Mouse (Mus musculus) regulatory T cell (primary cell): Measurements from ENCODE around the gene Npas3.

Source experiments
- in situ Hi-C: fragments of 300-600 bp; cut with MboI, MseI; formaldehyde crosslinking; loops from one replicate; pipeline ENCODE4 v1.15.1; 2025; ENCODE audit warnings: high pct_unique_total_duplicates

The Npas3 gene

GRCm38 (mm10) chr12:53407776-53408175, 159.3 kb downstream of the Npas3 start:
- in situ Hi-C loops: no loop called here

GRCm38 (mm10) chr12:53409711-53410110, 161.2 kb downstream of the Npas3 start:
- in situ Hi-C loops: no loop called here

GRCm38 (mm10) chr12:53410647-53411046, 162.2 kb downstream of the Npas3 start:
- in situ Hi-C loops: no loop called here

GRCm38 (mm10) chr12:53416096-53416495, 167.6 kb downstream of the Npas3 start:
- in situ Hi-C loops: no loop called here

- in situ Hi-C loops: no loop called here
Measured at GRCm38 (mm10) chr12:53421701-53422100, 173.2 kb downstream of the Npas3 start.

- in situ Hi-C loops: no loop called here
Measured at GRCm38 (mm10) chr12:53423631-53424030, 175.2 kb downstream of the Npas3 start.

- in situ Hi-C loops: no loop called here
Measured at GRCm38 (mm10) chr12:53426006-53426405, 177.5 kb downstream of the Npas3 start.

GRCm38 (mm10) chr12:53427153-53427552, 178.7 kb downstream of the Npas3 start:
- in situ Hi-C loops: no loop called here

- in situ Hi-C loops: no loop called here
Measured at GRCm38 (mm10) chr12:53442029-53442428, 193.6 kb downstream of the Npas3 start.

- in situ Hi-C loops: no loop called here
Measured at GRCm38 (mm10) chr12:53447469-53447868, 199.0 kb downstream of the Npas3 start.

- in situ Hi-C loops: no loop called here
Measured at GRCm38 (mm10) chr12:53448040-53448439, 199.6 kb downstream of the Npas3 start.

GRCm38 (mm10) chr12:53467549-53467948, 219.1 kb downstream of the Npas3 start:
- in situ Hi-C loops: no loop called here

- in situ Hi-C loops: no loop called here
Measured at GRCm38 (mm10) chr12:53474486-53474885, 226.0 kb downstream of the Npas3 start.

- in situ Hi-C loops: loop anchor here (10.0 kb wide), 1 partner anchor 760 kb away; no protein-coding TSS in a partner anchor
Measured at GRCm38 (mm10) chr12:53484924-53485323, 236.4 kb downstream of the Npas3 start.

GRCm38 (mm10) chr12:53496386-53496785, 247.9 kb downstream of the Npas3 start:
- in situ Hi-C loops: loop anchor here (5.0 to 10.0 kb wide), 2 partner anchors 34 to 1028 kb away; no protein-coding TSS in a partner anchor

GRCm38 (mm10) chr12:53514885-53515284, 266.4 kb downstream of the Npas3 start:
- in situ Hi-C loops: no loop called here

- in situ Hi-C loops: no loop called here
Measured at GRCm38 (mm10) chr12:53519556-53519955, 271.1 kb downstream of the Npas3 start.

GRCm38 (mm10) chr12:53522631-53523030, 274.2 kb downstream of the Npas3 start:
- in situ Hi-C loops: no loop called here

- in situ Hi-C loops: no loop called here
Measured at GRCm38 (mm10) chr12:53527046-53527445, 278.6 kb downstream of the Npas3 start.

GRCm38 (mm10) chr12:53529345-53529744, 280.9 kb downstream of the Npas3 start:
- in situ Hi-C loops: no loop called here

GRCm38 (mm10) chr12:53536816-53537215, 288.3 kb downstream of the Npas3 start:
- in situ Hi-C loops: no loop called here

- in situ Hi-C loops: no loop called here
Measured at GRCm38 (mm10) chr12:53556359-53556758, 307.9 kb downstream of the Npas3 start.

- in situ Hi-C loops: no loop called here
Measured at GRCm38 (mm10) chr12:53558259-53558658, 309.8 kb downstream of the Npas3 start.

GRCm38 (mm10) chr12:53566712-53567387, 318.4 kb downstream of the Npas3 start:
- in situ Hi-C loops: no loop called here
